Mouse (Mus musculus): ENCODE measurements around the gene Arhgef12. TPM values are rescaled to one million over a fixed set of nuclear protein-coding genes. Genes with fewer than 3 reads are reported as not detected.

The Arhgef12 gene
- polyA plus RNA-seq, 1 experiment from 2014 or later, result 14.8 TPM

DNA sequence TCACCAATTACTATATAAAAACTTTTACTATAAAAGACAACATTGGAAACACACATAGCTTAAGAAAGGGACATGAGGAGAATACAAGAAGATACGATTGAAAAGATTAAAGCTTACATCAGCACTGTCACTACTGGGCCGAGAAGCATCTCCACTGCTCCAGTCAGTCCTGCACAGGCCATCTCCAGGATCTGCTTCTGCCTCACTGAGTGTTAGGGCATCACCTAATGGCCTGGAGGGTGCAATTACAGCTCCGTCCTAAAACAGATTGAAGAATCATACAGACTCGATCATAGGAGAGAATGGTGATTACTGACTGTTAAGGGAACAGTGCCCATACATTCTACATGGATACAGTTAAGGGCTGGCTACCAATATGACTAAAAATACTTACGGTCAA lies 91.3 kb downstream of the Arhgef12 start:
- Histone ChIP-seq H3K9me3 (ENCODE audit: control insufficient read depth, low read length) (no peaks in the 10 kb centered on the region), H3K4me1 (replicated peaks; ENCODE audit: control insufficient read depth, insufficient read depth, low read length) (no peaks in the 10 kb centered on the region), H3K27me3 (ENCODE audit: control insufficient read depth, insufficient read depth, low read length) (no peaks in the 10 kb centered on the region), H3K4me3 (ENCODE audit: low read depth, low read length) (no peak overlapping the region), H3K9ac (ENCODE audit: low read length) (no peak overlapping the region), H3K36me3 (ENCODE audit: control insufficient read depth, insufficient read depth, low read length) (peaks cover 3% of the 10 kb centered on the region; the same call in 1 of the 2 replicates), H3K4me2 (ENCODE audit: low read depth, low read length, severe bottlenecking) (no peak overlapping the region), H3K27ac (ENCODE audit: low read depth, low read length) (no peak overlapping the region)
- DNase-seq (ENCODE audit: low spot score), result no peak
- 91% methylated on average over 5 of the region's 5 CpGs for WGBS
- no peak for ATAC-seq (replicated peaks; ENCODE audit: low FRiP score)

- Histone ChIP-seq H3K4me1 (replicated peaks; ENCODE audit: control insufficient read depth, insufficient read depth, low read length) (no peaks in the 10 kb centered on the region), H3K27me3 (ENCODE audit: control insufficient read depth, insufficient read depth, low read length) (no peaks in the 10 kb centered on the region), H3K4me2 (ENCODE audit: low read depth, low read length, severe bottlenecking) (no peak overlapping the region), H3K9ac (ENCODE audit: low read length) (no peak overlapping the region), H3K27ac (ENCODE audit: low read depth, low read length) (no peak overlapping the region), H3K9me3 (ENCODE audit: control insufficient read depth, low read length) (no peaks in the 10 kb centered on the region), H3K4me3 (ENCODE audit: low read depth, low read length) (no peak overlapping the region), H3K36me3 (ENCODE audit: control insufficient read depth, insufficient read depth, low read length) (peaks cover 3% of the 10 kb centered on the region; the same call in 1 of the 2 replicates)
- DNase-seq (ENCODE audit: low spot score) (no peak), ATAC-seq (replicated peaks; ENCODE audit: low FRiP score) (no peak)
- WGBS, result 90% methylated on average over 2 of the region's 2 CpGs
Measured at GRCm38 (mm10) chr9:43015366-43015765, 91.7 kb downstream of the Arhgef12 start.

GRCm38 (mm10) chr9:43014886-43015285 lies 92.2 kb downstream of the Arhgef12 start:
- DNase-seq (ENCODE audit: low spot score), result no peak
- H3K36me3 ChIP-seq (ENCODE audit: control insufficient read depth, insufficient read depth, low read length), result peaks cover 3% of the 10 kb centered on the region; the same call in 1 of the 2 replicates
- H3K27me3 ChIP-seq (ENCODE audit: control insufficient read depth, insufficient read depth, low read length), result no peaks in the 10 kb centered on the region
- H3K27ac ChIP-seq (ENCODE audit: low read depth, low read length), result no peak overlapping the region
- H3K4me3 ChIP-seq (ENCODE audit: low read depth, low read length), result no peak overlapping the region
- no peak for ATAC-seq (replicated peaks; ENCODE audit: low FRiP score)
- H3K9me3 ChIP-seq (ENCODE audit: control insufficient read depth, low read length), result no peaks in the 10 kb centered on the region
- H3K9ac ChIP-seq (ENCODE audit: low read length), result no peak overlapping the region
- H3K4me1 ChIP-seq (replicated peaks; ENCODE audit: control insufficient read depth, insufficient read depth, low read length), result no peaks in the 10 kb centered on the region
- no peak overlapping the region for H3K4me2 ChIP-seq (ENCODE audit: low read depth, low read length, severe bottlenecking)
- 91% methylated on average over 1 of the region's 1 CpGs for WGBS

- Histone ChIP-seq H3K36me3 (ENCODE audit: control insufficient read depth, insufficient read depth, low read length) (no peaks in the 10 kb centered on the region; the same call in 1 of the 2 replicates), H3K4me2 (ENCODE audit: low read depth, low read length, severe bottlenecking) (no peak overlapping the region), H3K4me1 (replicated peaks; ENCODE audit: control insufficient read depth, insufficient read depth, low read length) (no peaks in the 10 kb centered on the region), H3K27ac (ENCODE audit: low read depth, low read length) (no peak overlapping the region), H3K9me3 (ENCODE audit: control insufficient read depth, low read length) (no peaks in the 10 kb centered on the region), H3K9ac (ENCODE audit: low read length) (no peak overlapping the region), H3K4me3 (ENCODE audit: low read depth, low read length) (no peak overlapping the region), H3K27me3 (ENCODE audit: control insufficient read depth, insufficient read depth, low read length) (no peaks in the 10 kb centered on the region)
- DNase-seq (ENCODE audit: low spot score), result no peak
- ATAC-seq (replicated peaks; ENCODE audit: low FRiP score), result no peak
- WGBS, result 88% methylated on average over 5 of the region's 5 CpGs
Measured at GRCm38 (mm10) chr9:43012541-43012940, 94.5 kb downstream of the Arhgef12 start.

DNA sequence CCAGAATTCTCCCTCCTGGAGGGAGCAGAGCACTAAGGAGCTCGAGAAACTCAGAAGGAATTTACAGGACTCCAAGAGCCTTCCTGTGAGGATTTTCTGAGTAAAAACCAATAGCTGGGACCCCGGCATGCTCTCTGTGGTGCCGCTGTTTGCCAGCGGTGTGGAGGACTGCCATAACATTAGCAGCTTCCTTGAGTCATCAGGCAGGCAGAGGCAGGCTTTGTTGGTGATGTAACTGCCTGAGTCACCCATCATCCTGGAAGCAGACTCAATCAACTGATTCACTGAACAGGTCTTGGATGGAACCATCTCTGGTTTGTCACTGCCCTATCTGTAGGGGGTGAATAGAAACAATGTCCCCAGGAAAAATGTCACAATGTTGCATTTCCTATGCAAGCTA lies 96.0 kb downstream of the Arhgef12 start:
- Histone ChIP-seq H3K27ac (ENCODE audit: low read depth, low read length) (no peak overlapping the region), H3K4me3 (ENCODE audit: low read depth, low read length) (no peak overlapping the region), H3K9ac (ENCODE audit: low read length) (no peak overlapping the region), H3K27me3 (ENCODE audit: control insufficient read depth, insufficient read depth, low read length) (no peaks in the 10 kb centered on the region), H3K4me1 (replicated peaks; ENCODE audit: control insufficient read depth, insufficient read depth, low read length) (no peaks in the 10 kb centered on the region), H3K36me3 (ENCODE audit: control insufficient read depth, insufficient read depth, low read length) (no peaks in the 10 kb centered on the region; the same call in 1 of the 2 replicates), H3K4me2 (ENCODE audit: low read depth, low read length, severe bottlenecking) (no peak overlapping the region), H3K9me3 (ENCODE audit: control insufficient read depth, low read length) (no peaks in the 10 kb centered on the region; the same call in 1 of the 2 replicates)
- WGBS, result 90% methylated on average over 4 of the region's 4 CpGs
- ATAC-seq (replicated peaks; ENCODE audit: low FRiP score) (no peak), DNase-seq (ENCODE audit: low spot score) (no peak)

DNA sequence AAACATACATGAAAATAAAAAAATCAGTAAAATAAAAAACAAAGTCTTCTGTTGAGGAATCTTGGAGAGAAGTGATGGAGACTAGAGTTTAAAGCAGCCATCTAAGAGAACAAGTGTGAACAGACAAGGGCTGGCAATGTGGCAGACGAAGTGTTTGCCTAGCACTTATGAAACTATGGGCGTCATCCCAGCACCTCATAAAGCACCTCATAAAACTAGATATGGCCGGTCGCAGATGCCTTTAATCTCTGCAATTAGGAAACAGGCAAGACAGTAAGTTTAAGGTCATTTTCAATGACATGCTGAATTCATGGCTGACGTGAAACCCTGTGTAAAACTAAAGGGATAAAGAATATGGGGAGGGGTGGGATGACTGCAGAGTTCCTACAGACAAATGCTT lies 103.2 kb downstream of the Arhgef12 start:
- H3K36me3 ChIP-seq (ENCODE audit: control insufficient read depth, insufficient read depth, low read length), result no peaks in the 10 kb centered on the region; the same call in 1 of the 2 replicates
- no peak overlapping the region for H3K9ac ChIP-seq (ENCODE audit: low read length)
- H3K27ac ChIP-seq (ENCODE audit: low read depth, low read length), result no peak overlapping the region
- ATAC-seq (replicated peaks; ENCODE audit: low FRiP score), result no peak
- DNase-seq (ENCODE audit: low spot score), result no peak
- no peaks in the 10 kb centered on the region for H3K27me3 ChIP-seq (ENCODE audit: control insufficient read depth, insufficient read depth, low read length)
- no peak overlapping the region for H3K4me3 ChIP-seq (ENCODE audit: low read depth, low read length)
- H3K4me1 ChIP-seq (replicated peaks; ENCODE audit: control insufficient read depth, insufficient read depth, low read length), result no peaks in the 10 kb centered on the region
- no peaks in the 10 kb centered on the region; the same call in 1 of the 2 replicates for H3K9me3 ChIP-seq (ENCODE audit: control insufficient read depth, low read length)
- no peak overlapping the region for H3K4me2 ChIP-seq (ENCODE audit: low read depth, low read length, severe bottlenecking)
- WGBS, result 90% methylated on average over 5 of the region's 5 CpGs

GRCm38 (mm10) chr9:43003017-43003416 lies 104.0 kb downstream of the Arhgef12 start:
- H3K36me3 ChIP-seq (ENCODE audit: control insufficient read depth, insufficient read depth, low read length), result no peaks in the 10 kb centered on the region; the same call in 1 of the 2 replicates

DNA sequence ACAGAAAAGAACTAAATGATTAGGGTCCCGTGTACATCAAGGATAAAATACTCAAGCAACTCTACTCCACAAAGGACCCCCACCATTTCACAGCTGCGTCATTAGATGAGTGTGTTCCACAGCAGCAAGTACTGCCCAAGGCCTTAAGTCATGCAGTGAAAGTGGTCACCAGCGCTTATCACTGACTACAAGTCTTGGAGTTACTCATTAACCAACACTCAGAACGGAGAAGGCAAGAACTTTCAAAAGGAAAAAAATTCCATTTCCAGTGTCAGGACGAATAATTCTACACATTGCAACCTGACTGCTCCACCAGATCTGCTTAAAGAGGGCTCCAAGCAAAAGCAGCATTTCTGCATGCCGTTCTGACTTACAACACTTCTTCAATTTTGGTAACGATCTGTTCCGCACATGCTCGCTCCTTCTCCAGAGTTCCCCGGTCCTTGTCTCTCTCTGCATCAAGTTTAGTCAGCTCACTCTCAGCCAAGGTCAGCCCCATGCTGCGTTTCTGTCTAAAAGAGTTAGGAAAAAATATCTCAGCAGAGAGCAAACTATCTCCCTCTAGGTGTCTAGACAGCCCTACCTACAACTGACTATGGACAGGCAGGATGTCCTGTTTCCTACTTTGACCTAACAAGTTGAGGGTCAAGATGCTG lies 106.3 kb downstream of the Arhgef12 start:
- Histone ChIP-seq H3K4me3 (ENCODE audit: low read depth, low read length) (no peak overlapping the region), H3K27me3 (ENCODE audit: control insufficient read depth, insufficient read depth, low read length) (no peaks in the 10 kb centered on the region), H3K4me1 (replicated peaks; ENCODE audit: control insufficient read depth, insufficient read depth, low read length) (no peaks in the 10 kb centered on the region), H3K36me3 (ENCODE audit: control insufficient read depth, insufficient read depth, low read length) (no peaks in the 10 kb centered on the region; the same call in 1 of the 2 replicates), H3K9ac (ENCODE audit: low read length) (no peak overlapping the region), H3K4me2 (ENCODE audit: low read depth, low read length, severe bottlenecking) (no peak overlapping the region), H3K9me3 (ENCODE audit: control insufficient read depth, low read length) (no peaks in the 10 kb centered on the region), H3K27ac (ENCODE audit: low read depth, low read length) (no peak overlapping the region)
- ATAC-seq (replicated peaks; ENCODE audit: low FRiP score), result no peak
- 92% methylated on average over 11 of the region's 11 CpGs for WGBS
- DNase-seq (ENCODE audit: low spot score), result no peak

More at GRCm38 (mm10) chr9:43003017-43003416, 104.0 kb downstream of the Arhgef12 start:
- ATAC-seq (replicated peaks; ENCODE audit: low FRiP score), result no peak
- DNase-seq (ENCODE audit: low spot score), result no peak
- Histone ChIP-seq H3K9me3 (ENCODE audit: control insufficient read depth, low read length) (no peaks in the 10 kb centered on the region; the same call in 1 of the 2 replicates), H3K27me3 (ENCODE audit: control insufficient read depth, insufficient read depth, low read length) (no peaks in the 10 kb centered on the region), H3K4me3 (ENCODE audit: low read depth, low read length) (no peak overlapping the region), H3K4me1 (replicated peaks; ENCODE audit: control insufficient read depth, insufficient read depth, low read length) (no peaks in the 10 kb centered on the region), H3K27ac (ENCODE audit: low read depth, low read length) (no peak overlapping the region), H3K4me2 (ENCODE audit: low read depth, low read length, severe bottlenecking) (no peak overlapping the region), H3K9ac (ENCODE audit: low read length) (no peak overlapping the region)
- WGBS, result 91% methylated on average over 4 of the region's 4 CpGs

DNA sequence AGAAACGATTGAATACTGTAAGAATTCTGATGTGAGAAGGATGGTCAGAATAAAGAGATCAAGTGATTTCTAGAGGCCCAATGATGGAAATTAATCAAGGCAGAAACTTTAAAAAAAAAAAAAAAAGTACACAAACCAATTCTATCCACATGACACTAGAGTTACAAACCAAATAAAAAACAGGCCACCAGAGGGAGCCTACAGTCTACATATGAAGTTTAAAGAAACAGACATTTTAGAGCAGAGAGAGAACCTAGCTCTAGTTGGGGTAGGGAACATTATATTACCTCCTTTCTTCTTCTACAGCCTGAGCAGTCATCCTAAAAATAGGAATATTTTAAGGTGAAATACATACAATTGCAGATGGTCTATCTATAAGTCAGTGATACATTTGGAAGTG lies 107.0 kb downstream of the Arhgef12 start:
- H3K4me1 ChIP-seq (replicated peaks; ENCODE audit: control insufficient read depth, insufficient read depth, low read length), result no peaks in the 10 kb centered on the region
- no peaks in the 10 kb centered on the region; the same call in 1 of the 2 replicates for H3K36me3 ChIP-seq (ENCODE audit: control insufficient read depth, insufficient read depth, low read length)
- H3K27ac ChIP-seq (ENCODE audit: low read depth, low read length), result no peak overlapping the region
- H3K9ac ChIP-seq (ENCODE audit: low read length), result no peak overlapping the region
- no peaks in the 10 kb centered on the region for H3K9me3 ChIP-seq (ENCODE audit: control insufficient read depth, low read length)
- no peak for DNase-seq (ENCODE audit: low spot score)
- 87% methylated on average over 1 of the region's 1 CpGs for WGBS
- no peak overlapping the region for H3K4me3 ChIP-seq (ENCODE audit: low read depth, low read length)
- no peak for ATAC-seq (replicated peaks; ENCODE audit: low FRiP score)
- H3K4me2 ChIP-seq (ENCODE audit: low read depth, low read length, severe bottlenecking), result no peak overlapping the region
- no peaks in the 10 kb centered on the region for H3K27me3 ChIP-seq (ENCODE audit: control insufficient read depth, insufficient read depth, low read length)

All from forebrain, embryonic 11.5 days (tissue).